Mouse (Mus musculus): ENCODE data around the gene Npnt.

The Npnt gene

DNA sequence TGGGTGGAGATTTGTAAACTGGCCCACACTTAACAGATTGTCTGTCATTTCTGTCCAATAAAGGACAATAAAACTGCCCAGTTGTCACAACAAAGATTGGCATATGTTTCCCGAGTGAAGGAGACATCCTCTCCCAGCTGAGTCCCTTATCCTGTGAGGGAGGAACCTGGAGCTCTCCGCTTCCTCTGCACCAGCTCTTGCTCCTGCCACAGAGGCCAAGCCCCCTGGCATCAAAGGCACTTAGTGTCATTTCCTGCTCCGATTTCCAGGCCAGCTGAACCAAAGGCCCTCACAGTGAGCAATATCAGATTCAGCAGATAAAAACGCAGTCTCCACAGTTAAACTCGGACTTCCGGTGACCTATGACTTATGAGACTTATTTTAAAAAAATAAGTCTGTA is 93.4 kb downstream of the Npnt start:
- DNase-seq (ENCODE audit: low spot score): no peak

DNA sequence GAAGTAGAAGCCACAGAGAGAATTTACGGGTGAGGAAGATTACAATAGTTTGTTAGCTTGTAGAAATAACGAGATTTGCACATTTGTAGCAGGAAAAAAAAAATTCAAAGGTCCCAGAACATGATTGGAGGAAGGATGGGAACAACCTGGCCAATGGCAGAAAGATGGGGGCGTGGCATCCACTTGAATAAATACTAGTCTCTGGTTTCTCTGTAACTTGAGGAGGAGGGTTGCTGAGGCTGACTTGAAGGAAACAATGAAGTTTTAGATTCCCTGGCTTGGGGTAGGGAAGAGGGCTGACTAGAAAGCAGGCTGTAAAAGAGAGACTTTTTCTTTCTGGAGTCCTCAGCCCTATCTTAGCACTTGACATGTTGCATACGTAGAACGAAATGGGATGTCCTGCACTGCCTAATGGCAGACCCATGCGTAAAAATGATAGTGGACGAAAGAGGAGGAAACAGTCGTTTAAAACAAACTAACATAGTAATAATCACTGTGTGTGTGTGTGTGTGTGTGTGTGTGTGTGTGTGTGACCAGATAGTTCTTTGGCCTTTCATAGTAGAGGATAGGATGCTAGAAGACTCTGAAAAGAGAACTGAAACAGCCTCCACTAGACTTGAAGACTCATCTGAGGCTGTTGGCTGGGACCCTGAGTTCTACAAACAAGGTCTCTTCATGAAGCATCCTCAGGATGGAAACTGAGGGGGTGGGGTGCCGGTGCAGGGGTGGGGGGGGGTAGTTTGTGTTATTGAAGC is 94.5 kb downstream of the Npnt start:
- no peak for DNase-seq (ENCODE audit: low spot score)

DNA sequence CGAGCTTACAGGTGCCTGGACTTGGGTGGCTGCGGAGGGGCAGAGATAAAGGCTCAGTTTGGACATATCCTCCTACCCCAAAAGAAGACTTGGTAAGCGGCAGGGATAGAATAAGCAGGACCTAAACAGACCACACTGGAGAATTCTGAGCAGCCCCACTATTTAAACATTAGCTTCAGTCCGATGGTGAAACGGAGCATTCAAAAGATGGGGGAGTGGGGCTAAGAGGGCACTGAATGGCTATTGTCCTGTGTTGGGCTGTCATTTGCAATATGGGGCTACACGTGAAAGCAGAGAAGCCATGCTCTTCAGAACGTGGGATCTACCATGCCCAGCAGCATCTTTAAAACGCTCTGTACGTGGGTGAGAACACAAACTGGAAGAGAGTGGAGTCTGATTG is 95.8 kb downstream of the Npnt start:
- no peak for DNase-seq (ENCODE audit: low spot score)

DNA sequence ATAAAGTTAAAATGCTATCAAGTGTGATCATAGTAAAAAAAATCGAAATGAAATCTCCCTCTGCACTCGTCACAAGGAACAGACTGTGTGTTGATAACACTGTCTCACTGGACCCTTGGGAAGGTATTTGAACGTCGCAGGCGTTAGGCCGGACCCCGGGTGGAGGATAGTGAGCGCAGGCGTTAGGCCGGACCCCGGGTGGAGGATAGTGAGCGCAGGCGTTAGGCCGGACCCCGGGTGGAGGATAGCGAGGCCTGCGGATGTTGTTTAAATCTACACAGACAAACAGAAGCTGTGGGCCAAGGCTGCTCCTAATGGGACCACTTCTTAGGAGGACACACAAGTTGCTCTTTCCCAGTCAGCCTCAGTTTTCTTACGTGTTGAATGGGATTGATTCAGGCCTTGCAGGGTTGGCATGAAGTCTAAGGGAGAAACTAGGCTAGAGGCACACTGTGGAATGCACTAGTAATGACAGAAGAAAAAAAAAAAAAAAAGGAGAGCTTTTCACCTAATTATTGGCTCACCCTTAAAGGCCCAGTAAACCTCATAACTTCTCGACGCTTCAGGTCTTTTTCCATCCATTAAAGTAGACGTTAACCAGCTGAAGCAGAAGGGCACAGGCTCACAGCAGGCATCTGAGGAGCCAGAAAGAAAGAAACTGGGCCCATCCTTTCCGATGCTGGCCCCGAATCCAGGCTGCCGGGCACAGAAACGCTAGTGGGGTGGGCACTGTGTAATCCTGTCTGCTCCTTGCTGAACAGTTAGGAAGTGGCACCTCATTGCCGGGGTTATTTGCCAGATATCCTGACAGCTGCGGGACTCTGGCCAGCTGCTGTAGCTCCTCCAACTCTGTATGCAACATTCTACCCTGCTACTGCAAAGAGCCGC is 98.0 kb downstream of the Npnt start:
- DNase-seq (ENCODE audit: low spot score): no peak

DNA sequence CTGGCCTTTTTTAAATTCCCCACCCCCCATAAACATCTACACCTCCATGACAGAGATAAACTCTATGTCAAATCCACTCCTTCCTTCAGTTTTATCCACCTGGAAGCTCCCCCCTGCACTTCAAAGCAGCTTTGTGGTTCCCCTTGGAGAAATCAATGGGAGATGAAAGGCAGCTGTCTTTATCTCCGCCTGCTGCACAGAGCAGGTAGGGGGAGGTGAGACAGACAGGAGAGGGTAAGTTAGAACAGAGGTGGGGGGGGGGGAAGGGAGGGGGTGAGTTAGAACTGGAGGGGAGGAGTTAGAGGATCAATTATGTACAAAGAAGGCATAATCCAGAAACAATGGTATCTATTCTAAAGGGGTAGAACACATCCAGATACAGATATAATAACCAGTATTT is 98.7 kb downstream of the Npnt start:
- DNase-seq (ENCODE audit: low spot score): no peak

GRCm38 (mm10) chr3:132850431-132850830 is 99.7 kb downstream of the Npnt start:
- no peak for DNase-seq (ENCODE audit: low spot score)

DNA sequence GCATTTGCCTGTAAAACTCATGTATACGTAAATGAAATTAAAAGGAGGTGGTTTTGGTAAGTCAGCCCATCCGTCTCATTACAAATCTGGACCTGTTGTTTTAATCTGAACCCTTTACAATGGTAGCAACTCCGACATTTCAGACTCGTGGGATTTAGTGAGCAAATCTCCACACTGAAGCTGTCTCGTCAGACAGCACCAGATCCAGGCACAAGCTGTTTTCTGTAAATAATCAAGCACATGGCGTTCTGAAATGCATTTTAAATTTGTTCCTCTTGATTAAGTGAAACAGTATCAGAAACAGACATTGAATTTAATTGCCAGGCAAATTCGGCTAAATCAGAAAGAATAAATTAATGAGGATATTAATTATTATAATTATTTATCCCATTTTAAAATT is 100.4 kb downstream of the Npnt start:
- DNase-seq (ENCODE audit: low spot score): no peak

GRCm38 (mm10) chr3:132842676-132843075 is 107.4 kb downstream of the Npnt start:
- DNase-seq (ENCODE audit: low spot score): no peak

- DNase-seq (ENCODE audit: low spot score): no peak
Measured at GRCm38 (mm10) chr3:132839516-132839915, 110.6 kb downstream of the Npnt start.

GRCm38 (mm10) chr3:132838656-132839417 is 111.3 kb downstream of the Npnt start:
- DNase-seq (ENCODE audit: low spot score): no peak

DNA sequence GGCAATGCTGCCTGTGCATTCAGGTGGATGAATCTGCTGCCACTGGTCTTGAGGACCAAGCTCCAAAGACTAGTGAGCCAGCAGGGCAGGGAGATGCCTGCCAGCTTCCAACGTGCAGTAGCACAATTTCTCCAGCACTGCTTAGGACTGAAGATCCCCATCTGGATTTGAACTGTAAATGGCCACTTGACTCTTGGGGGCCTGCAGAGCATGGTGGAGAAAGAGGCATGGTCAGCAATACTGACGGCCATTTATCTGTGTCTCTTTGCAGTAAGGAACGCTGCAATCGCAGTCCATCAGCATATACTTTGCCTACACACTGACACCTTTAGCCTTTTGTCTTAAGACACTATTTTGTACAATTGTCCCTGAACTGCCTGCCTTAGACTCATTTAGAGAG is 113.0 kb downstream of the Npnt start:
- DNase-seq (ENCODE audit: low spot score): no peak

- DNase-seq (ENCODE audit: low spot score): no peak
Measured at GRCm38 (mm10) chr3:132835118-132835794, 114.8 kb downstream of the Npnt start.

Measured in yolk sac, embryonic 10.5 days (tissue).